Mouse (Mus musculus) forebrain, embryonic 15.5 days (tissue): Measurements from ENCODE around the gene Evl. TPM values are rescaled to one million over a fixed set of nuclear protein-coding genes. Genes with fewer than 3 reads are reported as not detected.
"Not testable (repeated sequence)": the region's sequence is repeated elsewhere in the genome, so short reads cannot be mapped to it uniquely, and the experiment has no call there.

Experiments
- ATAC-seq: fragments of 200-750 bp; cut with Nextera tagmentation; replicated peaks from 2 replicates; pipeline ENCODE4 v1.8.0; 2017; ENCODE audit warnings: mild to moderate bottlenecking, moderate TSS enrichment, moderate library complexity
- H3K27ac ChIP-seq: fragments of 300-500 bp; sonication (generic); replicated peaks from 2 replicates; pipeline ENCODE4 v1.5.1; 2015; ENCODE audit warnings: mild to moderate bottlenecking, inconsistent platforms
- H3K27me3 ChIP-seq: fragments of 300-500 bp; sonication (generic); 2 replicates; pipeline ENCODE4 v1.6.1; 2015; ENCODE audit warnings: inconsistent platforms
- H3K36me3 ChIP-seq: fragments of 300-500 bp; sonication (generic); 2 replicates; pipeline ENCODE4 v1.6.1; 2015; ENCODE audit warnings: mild to moderate bottlenecking, inconsistent platforms
- H3K4me1 ChIP-seq: fragments of 300-500 bp; sonication (generic); 2 replicates; pipeline ENCODE4 v1.6.1; 2015; ENCODE audit warnings: inconsistent platforms
- H3K4me2 ChIP-seq: fragments of 300-500 bp; sonication (generic); replicated peaks from 2 replicates; pipeline ENCODE4 v1.6.1; 2015; ENCODE audit warnings: mild to moderate bottlenecking, inconsistent platforms
- H3K4me3 ChIP-seq: fragments of 300-500 bp; sonication (generic); 2 replicates; pipeline ENCODE4 v1.5.1; 2015; ENCODE audit warnings: mild to moderate bottlenecking, inconsistent platforms
- H3K9ac ChIP-seq: fragments of 300-500 bp; sonication (generic); replicated peaks from 2 replicates; pipeline ENCODE4 v1.6.1; 2015; ENCODE audit warnings: mild to moderate bottlenecking, inconsistent platforms
- H3K9me3 ChIP-seq: fragments of 300-500 bp; sonication (generic); 2 replicates; pipeline ENCODE4 v1.6.1; 2016; ENCODE audit warnings: inconsistent platforms
- WGBS: fragments of 180-500 bp; shearing (Covaris S2); methylation state at CpG from one replicate; pipeline ENCODE4 v1.1.7; 2015; ENCODE audit warnings: mixed read lengths; 5-methylcytosine and 5-hydroxymethylcytosine counted together
- polyA plus RNA-seq: library from polyadenylated mRNA; unstranded; fragments of >200 nt; fragmentation: Nextera tagmentation; extraction: Ambion mirVana; gene quantifications from 2 replicates; pipeline ENCODE4 v1.2.1, GENCODE M21; 2015

The Evl gene
- polyA plus RNA-seq, 1 experiment from 2014 or later = 213 TPM

DNA sequence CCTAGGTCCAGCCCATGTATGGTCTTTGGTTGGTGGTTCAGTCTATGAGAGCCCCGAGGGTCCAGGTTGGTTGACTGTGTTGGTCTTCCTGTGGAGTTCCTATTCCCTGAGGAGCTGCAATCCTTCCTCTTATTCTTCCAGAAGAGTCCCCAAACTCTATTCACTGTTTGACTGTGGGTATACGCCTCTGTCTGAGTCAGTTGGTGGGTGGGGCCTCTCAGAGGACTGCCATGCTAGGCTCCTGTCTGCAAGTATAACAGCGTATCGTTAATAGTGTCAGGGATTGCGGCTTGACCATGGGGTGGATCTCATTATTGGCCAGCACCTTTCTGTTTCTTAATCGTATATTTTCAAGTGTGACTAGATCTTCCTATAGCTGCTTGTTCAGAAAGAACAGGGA is 154.9 kb downstream of the Evl start:
- H3K27me3 ChIP-seq = no peaks in the 10 kb centered on the region
- no peak for ATAC-seq
- H3K9ac ChIP-seq = no peak overlapping the region
- H3K4me3 ChIP-seq = no peak overlapping the region
- H3K9me3 ChIP-seq = no peaks in the 10 kb centered on the region
- no peaks in the 10 kb centered on the region for H3K36me3 ChIP-seq
- no peak overlapping the region for H3K4me2 ChIP-seq
- H3K4me1 ChIP-seq = no peaks in the 10 kb centered on the region
- WGBS = 81% methylated on average over 6 of the region's 6 CpGs
- H3K27ac ChIP-seq = no peak overlapping the region

GRCm38 (mm10) chr12:108709964-108710765 is 155.6 kb downstream of the Evl start:
- Histone ChIP-seq H3K9me3 (no peaks in the 10 kb centered on the region), H3K36me3 (no peaks in the 10 kb centered on the region), H3K27me3 (no peaks in the 10 kb centered on the region), H3K9ac (no peak overlapping the region), H3K4me1 (no peaks in the 10 kb centered on the region), H3K4me2 (no peak overlapping the region), H3K27ac (no peak overlapping the region), H3K4me3 (no peak overlapping the region)
- no peak for ATAC-seq
- 88% methylated on average over 6 of the region's 6 CpGs for WGBS

- Histone ChIP-seq H3K4me1 (no peaks in the 10 kb centered on the region), H3K27me3 (no peaks in the 10 kb centered on the region), H3K9me3 (no peaks in the 10 kb centered on the region), H3K36me3 (no peaks in the 10 kb centered on the region), H3K4me2 (no peak overlapping the region), H3K9ac (no peak overlapping the region), H3K4me3 (no peak overlapping the region), H3K27ac (no peak overlapping the region)
- ATAC-seq = no peak
- 84% methylated on average over 9 of the region's 9 CpGs for WGBS
These were observed 156.5 kb downstream of the Evl start for GRCm38 (mm10) chr12:108710861-108711615.

DNA sequence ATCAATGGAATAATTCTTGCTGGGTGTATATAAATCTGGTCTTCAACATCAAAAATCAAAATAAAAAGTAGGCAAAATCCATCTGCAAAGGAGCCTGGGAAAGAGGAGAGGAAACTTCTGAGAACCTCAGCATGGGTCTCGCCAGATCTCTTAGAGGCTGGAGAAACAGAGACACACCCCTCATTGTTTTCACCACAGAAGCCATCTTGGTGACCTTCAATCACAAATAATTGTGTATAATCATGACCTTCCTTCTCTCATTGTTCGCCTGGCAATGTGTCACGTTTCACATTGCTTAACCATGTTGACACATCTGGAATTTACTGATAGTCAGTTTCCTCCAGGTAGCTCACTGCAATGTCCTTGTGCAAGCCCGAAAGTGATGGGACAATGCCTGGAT is 158.0 kb downstream of the Evl start:
- WGBS = 89% methylated on average over 4 of the region's 4 CpGs
- no peaks in the 10 kb centered on the region for H3K36me3 ChIP-seq
- H3K4me1 ChIP-seq = no peaks in the 10 kb centered on the region
- no peak overlapping the region for H3K4me3 ChIP-seq
- no peak overlapping the region for H3K27ac ChIP-seq
- no peak overlapping the region for H3K9ac ChIP-seq
- no peak for ATAC-seq
- H3K4me2 ChIP-seq = no peak overlapping the region
- no peaks in the 10 kb centered on the region for H3K9me3 ChIP-seq
- H3K27me3 ChIP-seq = no peaks in the 10 kb centered on the region

DNA sequence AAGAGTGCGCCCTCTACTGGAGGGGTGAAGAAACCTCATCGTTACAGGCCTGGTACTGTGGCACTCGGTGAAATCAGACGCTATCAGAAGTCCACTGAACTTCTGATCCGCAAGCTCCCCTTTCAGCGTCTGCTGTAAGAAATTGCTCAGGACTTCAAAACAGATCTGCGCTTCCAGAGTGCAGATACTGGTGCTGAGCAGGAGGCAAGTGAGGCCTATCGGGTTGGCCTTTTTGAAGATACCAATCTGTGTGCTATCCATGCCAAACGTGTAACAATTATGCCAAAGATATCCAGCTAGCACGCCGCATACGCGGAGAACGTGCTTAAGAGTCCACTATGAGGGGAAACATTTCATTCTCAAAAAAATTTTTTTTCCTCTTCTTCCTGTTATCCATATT is 159.5 kb downstream of the Evl start:
- H3K4me2 ChIP-seq, H3K27ac ChIP-seq, H3K9ac ChIP-seq, ATAC-seq, H3K4me3 ChIP-seq, H3K27me3 ChIP-seq, H3K36me3 ChIP-seq, H3K9me3 ChIP-seq, H3K4me1 ChIP-seq: not testable (repeated sequence)
- WGBS = 95% methylated on average over 14 of the region's 14 CpGs

- Histone ChIP-seq H3K4me3 (no peak overlapping the region), H3K9ac (no peak overlapping the region), H3K27me3 (no peaks in the 10 kb centered on the region), H3K27ac (no peak overlapping the region), H3K9me3 (no peaks in the 10 kb centered on the region), H3K4me2 (no peak overlapping the region), H3K36me3 (no peaks in the 10 kb centered on the region), H3K4me1 (no peaks in the 10 kb centered on the region)
- ATAC-seq = no peak
- 83% methylated on average over 5 of the region's 5 CpGs for WGBS
These were observed 161.3 kb downstream of the Evl start for GRCm38 (mm10) chr12:108715854-108716253.

- Histone ChIP-seq H3K4me2 (no peak overlapping the region), H3K4me3 (no peak overlapping the region), H3K4me1 (no peaks in the 10 kb centered on the region), H3K27ac (no peak overlapping the region), H3K36me3 (no peaks in the 10 kb centered on the region), H3K27me3 (no peaks in the 10 kb centered on the region), H3K9ac (no peak overlapping the region), H3K9me3 (no peaks in the 10 kb centered on the region)
- ATAC-seq = no peak
- 90% methylated on average over 3 of the region's 3 CpGs for WGBS
These were observed 164.0 kb downstream of the Evl start for GRCm38 (mm10) chr12:108718485-108718884.

GRCm38 (mm10) chr12:108722464-108722863 is 167.9 kb downstream of the Evl start:
- H3K27me3 ChIP-seq = no peaks in the 10 kb centered on the region
- H3K4me1 ChIP-seq = no peaks in the 10 kb centered on the region
- H3K36me3 ChIP-seq = no peaks in the 10 kb centered on the region
- no peaks in the 10 kb centered on the region for H3K9me3 ChIP-seq
- H3K9ac ChIP-seq = no peak overlapping the region
- no peak overlapping the region for H3K4me2 ChIP-seq
- ATAC-seq = no peak
- 97% methylated on average over 4 of the region's 4 CpGs for WGBS
- no peak overlapping the region for H3K4me3 ChIP-seq
- no peak overlapping the region for H3K27ac ChIP-seq

GRCm38 (mm10) chr12:108723841-108724240 is 169.3 kb downstream of the Evl start:
- no peaks in the 10 kb centered on the region for H3K9me3 ChIP-seq
- no peaks in the 10 kb centered on the region for H3K27me3 ChIP-seq
- no peaks in the 10 kb centered on the region for H3K36me3 ChIP-seq
- no peak overlapping the region for H3K27ac ChIP-seq
- no peak overlapping the region for H3K9ac ChIP-seq
- H3K4me1 ChIP-seq = no peaks in the 10 kb centered on the region
- no peak for ATAC-seq
- WGBS = 80% methylated on average over 3 of the region's 3 CpGs
- H3K4me3 ChIP-seq = no peak overlapping the region
- H3K4me2 ChIP-seq = no peak overlapping the region

- no peak for ATAC-seq
- Histone ChIP-seq H3K36me3 (no peaks in the 10 kb centered on the region), H3K4me2 (no peak overlapping the region), H3K9me3 (no peaks in the 10 kb centered on the region), H3K9ac (no peak overlapping the region), H3K4me3 (no peak overlapping the region), H3K27ac (no peak overlapping the region), H3K27me3 (no peaks in the 10 kb centered on the region), H3K4me1 (no peaks in the 10 kb centered on the region)
- WGBS = 95% methylated on average over 2 of the region's 2 CpGs
These were observed 179.9 kb downstream of the Evl start for GRCm38 (mm10) chr12:108734386-108734785.

DNA sequence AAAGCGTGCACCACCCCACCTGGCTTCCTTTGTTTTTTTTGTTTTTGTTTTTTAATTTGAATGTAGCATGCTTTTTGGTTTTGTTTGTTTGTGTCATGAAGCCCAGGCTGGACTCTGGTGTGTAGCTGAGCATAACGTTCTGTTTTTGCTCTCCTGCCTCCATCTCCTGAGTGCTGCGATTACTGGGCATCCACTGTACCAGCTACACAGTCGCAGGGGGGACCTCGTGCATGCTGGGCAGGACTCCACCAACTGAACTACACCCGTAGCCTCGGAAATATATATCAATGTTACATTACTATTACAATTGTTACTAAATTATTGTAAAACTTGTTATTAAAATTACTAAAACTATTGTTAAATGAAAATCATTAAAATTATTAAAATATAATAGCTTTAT is 183.3 kb downstream of the Evl start:
- no peaks in the 10 kb centered on the region for H3K27me3 ChIP-seq
- no peak overlapping the region for H3K4me3 ChIP-seq
- 91% methylated on average over 7 of the region's 7 CpGs for WGBS
- no peak overlapping the region for H3K4me2 ChIP-seq
- H3K4me1 ChIP-seq = no peaks in the 10 kb centered on the region
- no peak overlapping the region for H3K27ac ChIP-seq
- no peaks in the 10 kb centered on the region for H3K36me3 ChIP-seq
- H3K9ac ChIP-seq = no peak overlapping the region
- no peaks in the 10 kb centered on the region for H3K9me3 ChIP-seq
- no peak for ATAC-seq
